In the genomic region with DNA sequence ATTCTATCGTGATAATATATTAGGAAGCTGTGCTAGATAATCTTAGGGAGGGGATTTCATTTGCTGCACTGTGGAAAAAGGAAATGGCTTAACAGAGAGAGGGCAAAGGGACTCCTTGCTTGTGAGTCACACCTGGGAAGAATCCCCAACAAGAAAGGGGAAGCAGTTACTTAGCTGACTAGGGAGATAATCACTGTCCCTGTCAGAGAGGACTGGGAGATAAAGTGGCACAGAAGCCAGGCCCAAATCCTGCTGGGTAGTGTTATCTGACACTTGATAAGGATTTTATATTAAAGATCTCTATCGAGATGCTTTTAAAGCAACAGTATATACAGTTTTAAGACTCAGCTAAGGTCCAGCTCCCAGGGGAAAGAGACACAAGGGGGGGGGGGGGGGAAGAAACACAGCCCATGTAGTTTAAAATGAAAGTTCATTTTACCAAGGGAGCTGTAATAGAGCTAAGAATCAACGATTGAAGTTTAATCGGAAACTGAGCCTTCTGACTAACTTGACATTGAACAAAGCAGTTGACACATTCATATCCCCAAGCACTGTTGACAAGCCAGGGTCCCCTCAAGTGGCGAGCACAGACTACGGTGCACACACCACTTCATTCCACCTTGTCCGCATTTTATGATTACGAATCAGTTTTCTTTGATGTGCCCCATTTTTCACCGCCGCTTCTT, we compare ENCODE assay signal across 23 mouse cellular contexts.
DNase-seq lines count a peak whose midpoint lies in the region; ATAC-seq and TF ChIP-seq lines count a peak whose summit lies in the region.
"Had no signal": no experiment of that assay in that cellular context is flagged by ENCODE, and none has a peak within 500 bp of the region (broad histone marks: within the 10 kb centered on the region; RNA-seq: fewer than 3 reads in every experiment).

No protein-coding gene starts in this region.

- intact Hi-C loops in heart, postnatal 10 days (cut with DNase I), result no loop called here

- no peak overlapping the region for H3K4me3 ChIP-seq in heart, embryonic 12.5 days
- H3K4me3 ChIP-seq in heart, embryonic 15.5 days, result no peak overlapping the region
- no peak overlapping the region for H3K4me3 ChIP-seq in midbrain, embryonic 10.5 days
- H3K4me3 ChIP-seq in midbrain, embryonic 13.5 days (replicated peaks), result no peak overlapping the region
- no peak overlapping the region for H3K4me3 ChIP-seq in MEL (ENCODE audit: control insufficient read depth in 1 of 2, insufficient read depth in 1 of 2, low read depth in 2 of 2, low read length in 2 of 2)
- H3K4me3 ChIP-seq in lung, adult 2 months (replicated peaks; ENCODE audit: extremely low read depth, low read depth, low read length), result no peak overlapping the region
- H3K4me3 ChIP-seq: forebrain, embryonic 10.5 days; forebrain, embryonic 13.5 days; hindbrain, embryonic 15.5 days had no signal

- no peak overlapping the region for H3K27ac ChIP-seq in heart, embryonic 12.5 days (ENCODE audit: poor library complexity, severe bottlenecking)
- H3K27ac ChIP-seq in heart, embryonic 15.5 days, result no peak overlapping the region
- H3K27ac ChIP-seq in midbrain, embryonic 10.5 days (replicated peaks), result no peak overlapping the region; the same call in 1 of the 2 replicates
- no peak overlapping the region for H3K27ac ChIP-seq in midbrain, embryonic 13.5 days
- no peak overlapping the region for H3K27ac ChIP-seq in MEL (ENCODE audit: control insufficient read depth, low read depth, low read length)
- H3K27ac ChIP-seq: forebrain, embryonic 10.5 days; forebrain, embryonic 13.5 days; hindbrain, embryonic 15.5 days had no signal

- no peak for ATAC-seq in heart, embryonic 12.5 days (ENCODE audit: insufficient number of reproducible peaks, low FRiP score)
- ATAC-seq in heart, embryonic 15.5 days (replicated peaks; ENCODE audit: insufficient number of reproducible peaks, insufficient read depth, low FRiP score, low read depth), result no peak
- ATAC-seq in midbrain, embryonic 13.5 days, result no peak
- ATAC-seq: forebrain, embryonic 13.5 days; forebrain, embryonic 16.5 days; intestine, postnatal 0 days; Patski had no signal

- H3K4me2 ChIP-seq in heart, embryonic 12.5 days, result 0 out of 2 replicates have a peak overlapping the region, but pooled peaks have one; percentile 9
- H3K4me2 ChIP-seq in heart, embryonic 15.5 days, result peak overlapping the region; percentile 11; the same call in 1 of the 2 replicates
- no peak overlapping the region for H3K4me2 ChIP-seq in midbrain, embryonic 13.5 days (replicated peaks)
- H3K4me2 ChIP-seq: forebrain, embryonic 13.5 days; hindbrain, embryonic 15.5 days had no signal

- no peak for TF ChIP-seq POLR2A in MEL (IDR thresholded peaks at IDR 0.05; ENCODE audit: control insufficient read depth in 1 of 2, insufficient read depth in 1 of 2, low read depth in 1 of 2, low read length in 2 of 2, poor library complexity in 1 of 2)
- no peak for TF ChIP-seq POLR2A in lung, adult 2 months (IDR thresholded peaks at IDR 0.05; ENCODE audit: borderline replicate concordance, extremely low read depth, low read depth, low read length)

- H3K4me1 ChIP-seq in heart, embryonic 12.5 days (replicated peaks), result peaks cover 16% of the 10 kb centered on the region
- peaks cover 14% of the 10 kb centered on the region for H3K4me1 ChIP-seq in heart, embryonic 15.5 days (replicated peaks)
- peaks cover 23% of the 10 kb centered on the region for H3K4me1 ChIP-seq in midbrain, embryonic 10.5 days
- peaks cover 7% of the 10 kb centered on the region; the same call in 1 of the 2 replicates for H3K4me1 ChIP-seq in midbrain, embryonic 13.5 days (replicated peaks)
- H3K4me1 ChIP-seq in MEL (ENCODE audit: control insufficient read depth in 1 of 2, insufficient read depth in 2 of 2, low read length in 2 of 2), result no peaks in the 10 kb centered on the region
- no peaks in the 10 kb centered on the region for H3K4me1 ChIP-seq in lung, adult 2 months (ENCODE audit: control insufficient read depth, insufficient read depth, low read length)
- H3K4me1 ChIP-seq: forebrain, embryonic 13.5 days had no signal

- H3K9ac ChIP-seq in heart, embryonic 12.5 days, result no peak overlapping the region
- no peak overlapping the region for H3K9ac ChIP-seq in heart, embryonic 15.5 days
- H3K9ac ChIP-seq in midbrain, embryonic 13.5 days (replicated peaks), result no peak overlapping the region
- H3K9ac ChIP-seq in MEL (ENCODE audit: control insufficient read depth, low read depth, low read length, poor library complexity, severe bottlenecking), result no peak overlapping the region
- H3K9ac ChIP-seq: forebrain, embryonic 13.5 days; hindbrain, embryonic 15.5 days had no signal

- H3K9me3 ChIP-seq in heart, embryonic 12.5 days (replicated peaks), result peaks cover 10% of the 10 kb centered on the region
- H3K9me3 ChIP-seq in heart, embryonic 15.5 days (replicated peaks), result no peaks in the 10 kb centered on the region
- peaks cover 11% of the 10 kb centered on the region for H3K9me3 ChIP-seq in midbrain, embryonic 10.5 days (replicated peaks)
- H3K9me3 ChIP-seq in midbrain, embryonic 13.5 days, result peaks cover 6% of the 10 kb centered on the region; the same call in 1 of the 2 replicates
- no peaks in the 10 kb centered on the region for H3K9me3 ChIP-seq in MEL (replicated peaks; ENCODE audit: insufficient read depth, low read length)
- H3K9me3 ChIP-seq: forebrain, embryonic 13.5 days; hindbrain, embryonic 15.5 days had no signal

- 48% methylated on average over 10 of the region's 10 CpGs for WGBS in heart, embryonic 12.5 days
- 45% methylated on average over 10 of the region's 10 CpGs for WGBS in heart, embryonic 15.5 days
- WGBS in midbrain, embryonic 10.5 days, result 86% methylated on average over 10 of the region's 10 CpGs
- WGBS in midbrain, embryonic 13.5 days, result 80% methylated on average over 10 of the region's 10 CpGs
- WGBS in lung, adult 2 months, result 63% methylated on average over 10 of the region's 10 CpGs

- DNase-seq in heart, postnatal 10 days, result no peak
- no peak for DNase-seq in heart, adult 11 months
- DNase-seq in midbrain, embryonic 10.5 days (ENCODE audit: low spot score), result peak; percentile 11
- peak; percentile 33 for DNase-seq in MEL (ENCODE audit: low read depth, low spot score)
- no peak for DNase-seq in lung, adult 2 months
- DNase-seq: adrenal gland, postnatal 10 days; adrenal gland, postnatal 36 days; cerebellum, adult 18-20 months; cerebellum, adult 9-10 months; cerebellum, postnatal 14 days; gastrocnemius, postnatal 10 days; gastrocnemius, postnatal 36 days; heart, postnatal 14 days; kidney, adult 2 months had no signal

- no peak for TF ChIP-seq RAD21 in MEL (IDR thresholded peaks at IDR 0.05; ENCODE audit: low read depth, low read length)

- no peaks in the 10 kb centered on the region for H3K79me2 ChIP-seq in MEL (ENCODE audit: control insufficient read depth, insufficient read depth, low read length, poor library complexity)

- no peaks in the 10 kb centered on the region for H3K36me3 ChIP-seq in heart, embryonic 12.5 days
- no peaks in the 10 kb centered on the region for H3K36me3 ChIP-seq in heart, embryonic 15.5 days
- H3K36me3 ChIP-seq in midbrain, embryonic 10.5 days, result no peaks in the 10 kb centered on the region
- H3K36me3 ChIP-seq in midbrain, embryonic 13.5 days, result no peaks in the 10 kb centered on the region
- no peaks in the 10 kb centered on the region for H3K36me3 ChIP-seq in MEL (ENCODE audit: control insufficient read depth in 1 of 2, insufficient read depth in 2 of 2, low read length in 2 of 2)
- H3K36me3 ChIP-seq: forebrain, embryonic 10.5 days; hindbrain, embryonic 15.5 days had no signal

- H3K27me3 ChIP-seq in heart, embryonic 12.5 days (replicated peaks), result no peaks in the 10 kb centered on the region
- no peaks in the 10 kb centered on the region for H3K27me3 ChIP-seq in heart, embryonic 15.5 days
- H3K27me3 ChIP-seq in midbrain, embryonic 10.5 days (ENCODE audit: low read depth, poor library complexity, severe bottlenecking), result no peaks in the 10 kb centered on the region
- no peaks in the 10 kb centered on the region for H3K27me3 ChIP-seq in midbrain, embryonic 13.5 days
- H3K27me3 ChIP-seq in MEL (ENCODE audit: control insufficient read depth in 1 of 2, insufficient read depth in 2 of 2, low read length in 2 of 2), result no peaks in the 10 kb centered on the region; a peak in 1 of 4 replicates
- H3K27me3 ChIP-seq: forebrain, embryonic 13.5 days; hindbrain, embryonic 15.5 days; Patski had no signal

- TF ChIP-seq EP300 in MEL (IDR thresholded peaks at IDR 0.05; ENCODE audit: low read depth in 1 of 2, low read length in 2 of 2), result peak in 1 of 2 experiments; percentile 50; a peak in 1 of 4 replicates

- TF ChIP-seq CTCF in MEL (IDR thresholded peaks at IDR 0.05 in 2 of 3, conservative IDR thresholded peaks at IDR 0.05 in 1 of 3; ENCODE audit: control insufficient read depth in 1 of 3, insufficient read depth in 1 of 3, low read depth in 2 of 3, low read length in 3 of 3, poor library complexity in 1 of 3, severe bottlenecking in 1 of 3), result no peak
- TF ChIP-seq CTCF in lung, adult 2 months (IDR thresholded peaks at IDR 0.05; ENCODE audit: insufficient read depth, low read length), result no peak

TF ChIP-seq in MEL, 35 proteins besides CTCF, POLR2A, EP300 and RAD21:
- TF ChIP-seq GATA1 (IDR thresholded peaks at IDR 0.05; ENCODE audit: low read depth, low read length) (peak; percentile 72), MAX (IDR thresholded peaks at IDR 0.05; ENCODE audit: low read length) (no peak), TCF12 (IDR thresholded peaks at IDR 0.05; ENCODE audit: low read depth, low read length) (0 out of 2 replicates have a peak, but pooled peaks have one; percentile 10)
TF ChIP-seq in MEL: peak in this region for 2.

Comparison
In these comparisons a context has a peak if more than half of its experiments do, and no peak if none do; other contexts are left out.
1. DNase-seq: peak in midbrain, embryonic 10.5 days (single experiment) and MEL (single experiment); none in heart, postnatal 10 days (0 of 2), heart, adult 11 months (single experiment) and lung, adult 2 months (single experiment).